Mouse (Mus musculus): ENCODE measurements around the gene Cadm1. TPM values are rescaled to one million over a fixed set of nuclear protein-coding genes. Genes with fewer than 3 reads are reported as not detected.

The Cadm1 gene
- polyA plus RNA-seq, 1 experiment: 6.0 TPM

- no peak overlapping the region for H3K4me3 ChIP-seq (ENCODE audit: insufficient read depth, low read depth, low read length)
- 60% methylated on average over 5 of the region's 5 CpGs for WGBS
- no peak overlapping the region for H3K27ac ChIP-seq (ENCODE audit: insufficient read depth, low read depth, low read length)
- TF ChIP-seq CTCF (conservative IDR thresholded peaks at IDR 0.05; ENCODE audit: insufficient read depth, insufficient read length, low read depth, low read length): no peak
- TF ChIP-seq POLR2A (IDR thresholded peaks at IDR 0.05; ENCODE audit: low read depth, low read length): no peak
- no peaks in the 10 kb centered on the region for H3K36me3 ChIP-seq (ENCODE audit: control insufficient read depth, insufficient read depth, low read length)
- no peaks in the 10 kb centered on the region for H3K27me3 ChIP-seq (replicated peaks; ENCODE audit: control insufficient read depth, insufficient read depth, low read length)
- no peaks in the 10 kb centered on the region for H3K4me1 ChIP-seq (ENCODE audit: control insufficient read depth, insufficient read depth, low read length)
- DNase-seq: no peak
Measured at GRCm38 (mm10) chr9:47771953-47772352, 242.0 kb downstream of the Cadm1 start.

- Histone ChIP-seq H3K4me1 (ENCODE audit: control insufficient read depth, insufficient read depth, low read length) (no peaks in the 10 kb centered on the region), H3K4me3 (ENCODE audit: insufficient read depth, low read depth, low read length) (no peak overlapping the region), H3K27ac (ENCODE audit: insufficient read depth, low read depth, low read length) (no peak overlapping the region), H3K27me3 (replicated peaks; ENCODE audit: control insufficient read depth, insufficient read depth, low read length) (no peaks in the 10 kb centered on the region), H3K36me3 (ENCODE audit: control insufficient read depth, insufficient read depth, low read length) (no peaks in the 10 kb centered on the region)
- no peak for TF ChIP-seq CTCF (conservative IDR thresholded peaks at IDR 0.05; ENCODE audit: insufficient read depth, insufficient read length, low read depth, low read length)
- TF ChIP-seq POLR2A (IDR thresholded peaks at IDR 0.05; ENCODE audit: low read depth, low read length): no peak
- 82% methylated on average over 6 of the region's 6 CpGs for WGBS
- DNase-seq: no peak
Measured at GRCm38 (mm10) chr9:47772750-47773149, 242.8 kb downstream of the Cadm1 start.

DNA sequence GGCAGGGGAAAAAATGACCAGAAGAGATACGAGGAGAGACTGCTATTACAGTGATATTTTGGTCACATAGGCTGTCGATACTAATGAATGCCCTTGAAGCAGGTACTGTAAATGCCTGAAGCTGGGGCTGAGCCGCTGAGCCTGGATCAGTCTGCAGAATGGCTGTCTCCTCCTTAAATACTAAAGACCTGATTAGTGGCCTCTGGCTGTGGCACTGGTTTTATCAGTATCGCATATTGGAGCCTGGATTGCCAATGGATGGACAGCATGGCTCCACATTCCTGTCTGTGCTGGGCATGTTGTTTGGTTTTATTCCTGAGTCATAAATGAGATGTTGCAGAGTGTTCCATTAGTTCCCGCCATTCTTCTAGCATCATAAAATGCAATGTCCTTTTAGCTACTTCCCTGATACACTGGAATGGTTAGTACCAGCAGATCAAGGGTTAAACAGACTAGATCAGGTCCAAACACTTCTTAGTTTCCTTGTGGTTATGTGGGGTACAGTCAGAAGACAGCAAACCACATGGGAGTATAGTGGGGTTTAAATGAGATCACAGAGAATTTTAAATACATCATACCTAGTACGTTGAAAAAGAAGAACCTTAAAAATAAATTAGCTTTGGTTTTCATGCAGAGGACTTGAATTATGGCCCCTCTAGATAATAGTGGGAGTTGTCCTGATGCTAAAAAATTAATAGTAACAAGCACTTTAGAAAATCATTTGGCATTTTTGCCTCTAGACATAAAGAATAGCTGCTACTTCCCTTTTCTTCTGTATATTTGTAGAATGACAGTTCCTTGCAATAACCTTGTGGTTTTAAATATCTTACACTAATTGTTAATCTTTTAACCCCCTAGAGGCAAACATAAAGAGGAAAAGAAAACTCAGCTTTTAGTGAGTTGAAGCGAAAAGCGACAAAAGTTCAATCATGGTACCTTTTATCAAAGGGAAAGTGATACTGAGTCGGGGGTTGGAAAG lies 247.3 kb downstream of the Cadm1 start:
- TF ChIP-seq CTCF (conservative IDR thresholded peaks at IDR 0.05; ENCODE audit: insufficient read depth, insufficient read length, low read depth, low read length): no peak
- no peak for TF ChIP-seq POLR2A (IDR thresholded peaks at IDR 0.05; ENCODE audit: low read depth, low read length)
- 82% methylated on average over 9 of the region's 9 CpGs for WGBS
- H3K4me1 ChIP-seq (ENCODE audit: control insufficient read depth, insufficient read depth, low read length): no peaks in the 10 kb centered on the region

DNA sequence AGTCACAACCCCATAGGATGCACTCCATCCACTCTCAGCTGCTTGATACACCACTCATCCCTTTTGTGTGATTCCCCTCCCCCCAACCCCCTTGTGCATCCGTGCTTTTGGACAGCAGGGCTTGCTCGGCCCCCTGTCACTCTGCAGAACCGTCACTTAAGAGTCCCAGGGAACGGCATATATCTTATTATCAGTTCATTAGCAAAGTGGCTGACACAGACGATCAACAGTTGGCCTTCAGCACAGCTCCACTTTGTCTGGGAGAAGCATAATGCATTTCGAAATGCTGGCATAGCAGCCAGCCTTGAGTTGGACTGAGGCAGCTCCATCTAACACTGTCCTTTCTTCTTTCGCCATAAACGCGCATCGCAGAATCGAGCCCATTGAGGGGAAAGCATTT lies 248.5 kb downstream of the Cadm1 start:
- Histone ChIP-seq H3K27ac (ENCODE audit: insufficient read depth, low read depth, low read length) (no peak overlapping the region), H3K27me3 (replicated peaks; ENCODE audit: control insufficient read depth, insufficient read depth, low read length) (no peaks in the 10 kb centered on the region), H3K4me3 (ENCODE audit: insufficient read depth, low read depth, low read length) (no peak overlapping the region), H3K36me3 (ENCODE audit: control insufficient read depth, insufficient read depth, low read length) (no peaks in the 10 kb centered on the region), H3K4me1 (ENCODE audit: control insufficient read depth, insufficient read depth, low read length) (no peaks in the 10 kb centered on the region)
- TF ChIP-seq CTCF (conservative IDR thresholded peaks at IDR 0.05; ENCODE audit: insufficient read depth, insufficient read length, low read depth, low read length): no peak
- no peak for TF ChIP-seq POLR2A (IDR thresholded peaks at IDR 0.05; ENCODE audit: low read depth, low read length)
- 80% methylated on average over 11 of the region's 11 CpGs for WGBS
- no peak for DNase-seq

More for the DNA sequence above, 247.3 kb downstream of the Cadm1 start:
- no peak overlapping the region for H3K4me3 ChIP-seq (ENCODE audit: insufficient read depth, low read depth, low read length)
- no peaks in the 10 kb centered on the region for H3K27me3 ChIP-seq (replicated peaks; ENCODE audit: control insufficient read depth, insufficient read depth, low read length)
- no peak overlapping the region for H3K27ac ChIP-seq (ENCODE audit: insufficient read depth, low read depth, low read length)
- DNase-seq: no peak
- no peaks in the 10 kb centered on the region for H3K36me3 ChIP-seq (ENCODE audit: control insufficient read depth, insufficient read depth, low read length)

GRCm38 (mm10) chr9:47779291-47779690 lies 249.3 kb downstream of the Cadm1 start:
- no peaks in the 10 kb centered on the region for H3K36me3 ChIP-seq (ENCODE audit: control insufficient read depth, insufficient read depth, low read length)
- WGBS: 82% methylated on average over 6 of the region's 6 CpGs

DNA sequence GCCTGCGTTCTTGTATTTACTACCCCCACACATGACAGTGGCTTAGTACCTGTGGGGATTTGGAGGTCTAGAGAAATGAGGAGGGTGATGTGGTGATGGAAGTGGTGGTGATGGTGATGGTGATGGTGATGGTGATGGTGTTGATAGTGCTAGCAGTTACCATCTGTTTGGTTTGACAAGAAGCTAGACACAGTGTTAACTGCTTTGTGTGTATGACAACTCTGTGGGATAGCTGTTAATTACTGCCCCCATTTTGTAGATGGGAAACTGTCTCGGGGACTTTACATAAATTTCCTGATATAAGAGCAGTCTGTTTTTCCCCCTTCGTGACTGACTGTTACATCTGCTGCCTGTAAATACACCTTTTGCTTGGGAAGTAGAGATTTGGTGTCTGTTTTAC lies 256.7 kb downstream of the Cadm1 start:
- TF ChIP-seq CTCF (conservative IDR thresholded peaks at IDR 0.05; ENCODE audit: insufficient read depth, insufficient read length, low read depth, low read length) (no peak), POLR2A (IDR thresholded peaks at IDR 0.05; ENCODE audit: low read depth, low read length) (no peak)
- H3K36me3 ChIP-seq (ENCODE audit: control insufficient read depth, insufficient read depth, low read length): no peaks in the 10 kb centered on the region
- no peak for DNase-seq
- H3K4me3 ChIP-seq (ENCODE audit: insufficient read depth, low read depth, low read length): no peak overlapping the region
- no peaks in the 10 kb centered on the region for H3K4me1 ChIP-seq (ENCODE audit: control insufficient read depth, insufficient read depth, low read length)
- 83% methylated on average over 3 of the region's 3 CpGs for WGBS
- H3K27ac ChIP-seq (ENCODE audit: insufficient read depth, low read depth, low read length): no peak overlapping the region
- no peaks in the 10 kb centered on the region for H3K27me3 ChIP-seq (replicated peaks; ENCODE audit: control insufficient read depth, insufficient read depth, low read length)

More at GRCm38 (mm10) chr9:47779291-47779690, 249.3 kb downstream of the Cadm1 start:
- H3K4me1 ChIP-seq (ENCODE audit: control insufficient read depth, insufficient read depth, low read length): no peaks in the 10 kb centered on the region
- DNase-seq: no peak
- H3K4me3 ChIP-seq (ENCODE audit: insufficient read depth, low read depth, low read length): no peak overlapping the region
- H3K27ac ChIP-seq (ENCODE audit: insufficient read depth, low read depth, low read length): no peak overlapping the region
- TF ChIP-seq POLR2A (IDR thresholded peaks at IDR 0.05; ENCODE audit: low read depth, low read length): no peak
- no peak for TF ChIP-seq CTCF (conservative IDR thresholded peaks at IDR 0.05; ENCODE audit: insufficient read depth, insufficient read length, low read depth, low read length)
- H3K27me3 ChIP-seq (replicated peaks; ENCODE audit: control insufficient read depth, insufficient read depth, low read length): no peaks in the 10 kb centered on the region

GRCm38 (mm10) chr9:47798478-47798877 lies 268.5 kb downstream of the Cadm1 start:
- DNase-seq: no peak
- Histone ChIP-seq H3K27ac (ENCODE audit: insufficient read depth, low read depth, low read length) (no peak overlapping the region), H3K36me3 (ENCODE audit: control insufficient read depth, insufficient read depth, low read length) (no peaks in the 10 kb centered on the region), H3K4me3 (ENCODE audit: insufficient read depth, low read depth, low read length) (no peak overlapping the region), H3K27me3 (replicated peaks; ENCODE audit: control insufficient read depth, insufficient read depth, low read length) (no peaks in the 10 kb centered on the region), H3K4me1 (ENCODE audit: control insufficient read depth, insufficient read depth, low read length) (no peaks in the 10 kb centered on the region)
- WGBS: 77% methylated on average over 5 of the region's 5 CpGs
- TF ChIP-seq POLR2A (IDR thresholded peaks at IDR 0.05; ENCODE audit: low read depth, low read length) (no peak), CTCF (conservative IDR thresholded peaks at IDR 0.05; ENCODE audit: insufficient read depth, insufficient read length, low read depth, low read length) (no peak)

Measured in kidney, adult 2 months (tissue).